Mouse (Mus musculus): Measurements from ENCODE around the gene Cd4.
"Not testable (repeated sequence)": the region's sequence is repeated elsewhere in the genome, so short reads cannot be mapped to it uniquely, and the experiment has no call there.

Gene Cd4

GRCm38 (mm10) chr6:124840241-124841167, 47.5 kb downstream of the Cd4 start, which contains the start of gene Gnb3:
Gene Gnb3 (minus strand): TSS chr6:124840275.
- DNase-seq, result peak; percentile 70 to 73

DNA sequence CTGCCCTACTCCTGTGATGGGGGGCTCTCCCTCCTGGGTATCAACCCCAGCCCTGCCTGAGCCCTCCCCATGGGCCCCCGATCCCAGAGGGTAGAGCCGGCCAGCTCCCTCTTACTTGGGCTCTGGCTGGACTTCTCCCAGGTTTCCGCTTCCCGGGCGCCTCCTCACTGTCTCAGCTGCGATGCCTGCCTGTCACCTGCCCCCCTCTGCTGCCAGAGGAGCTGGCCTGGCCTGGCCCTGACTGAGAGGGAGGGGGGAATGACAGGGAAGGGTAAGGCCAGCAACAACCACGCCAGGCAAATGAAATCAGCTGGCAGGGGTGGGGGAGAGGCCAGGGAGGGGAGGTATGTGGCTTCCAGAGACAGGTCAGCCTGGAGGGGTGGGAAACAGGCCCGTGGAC, 48.2 kb downstream of the Cd4 start:
- DNase-seq, result peak; percentile 68 to 71

- DNase-seq, result no peak
Observed at GRCm38 (mm10) chr6:124836411-124836810, 51.6 kb downstream of the Cd4 start.

DNA sequence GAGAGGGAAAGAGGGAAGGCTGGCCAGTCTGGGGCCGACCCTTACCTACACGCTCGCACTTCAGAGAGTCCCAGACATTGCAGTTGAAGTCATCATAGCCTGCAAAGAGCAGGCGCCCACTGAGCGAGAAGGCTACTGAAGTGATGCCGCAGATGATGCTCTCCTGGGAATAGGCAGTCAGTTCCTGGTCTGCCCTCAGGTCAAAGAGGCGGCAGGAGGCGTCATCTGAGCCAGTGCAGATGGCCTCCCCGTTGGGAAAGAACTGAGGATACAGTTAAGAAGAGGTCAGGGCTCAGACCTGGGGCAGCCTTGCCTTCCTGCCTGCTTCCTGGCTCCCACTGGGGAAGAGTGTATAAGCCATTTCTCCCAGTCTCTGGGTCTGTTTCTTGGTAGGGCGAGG, 52.5 kb downstream of the Cd4 start:
- DNase-seq, result no peak

GRCm38 (mm10) chr6:124834512-124835081, 53.4 kb downstream of the Cd4 start:
- no peak for DNase-seq

DNA sequence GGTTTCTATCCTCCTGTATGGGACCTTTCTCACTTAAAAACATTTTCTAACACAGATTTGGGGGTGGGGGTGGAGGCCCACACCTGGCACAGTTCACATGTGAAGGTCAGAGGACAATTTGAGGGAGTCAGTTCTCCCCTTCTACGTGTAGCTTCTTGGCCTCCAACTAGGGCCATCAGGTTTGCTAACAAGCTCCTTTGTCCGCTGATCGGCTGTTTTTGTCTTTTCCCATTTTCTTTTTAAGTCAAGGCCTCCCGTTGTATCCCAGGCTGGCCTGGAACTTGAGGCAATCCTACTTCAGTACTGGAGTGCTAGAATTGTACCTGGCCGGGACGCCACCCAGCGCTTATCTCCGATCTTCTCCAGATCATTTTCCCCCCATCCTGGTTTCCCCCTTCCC, 56.4 kb downstream of the Cd4 start:
- no peak for DNase-seq

DNA sequence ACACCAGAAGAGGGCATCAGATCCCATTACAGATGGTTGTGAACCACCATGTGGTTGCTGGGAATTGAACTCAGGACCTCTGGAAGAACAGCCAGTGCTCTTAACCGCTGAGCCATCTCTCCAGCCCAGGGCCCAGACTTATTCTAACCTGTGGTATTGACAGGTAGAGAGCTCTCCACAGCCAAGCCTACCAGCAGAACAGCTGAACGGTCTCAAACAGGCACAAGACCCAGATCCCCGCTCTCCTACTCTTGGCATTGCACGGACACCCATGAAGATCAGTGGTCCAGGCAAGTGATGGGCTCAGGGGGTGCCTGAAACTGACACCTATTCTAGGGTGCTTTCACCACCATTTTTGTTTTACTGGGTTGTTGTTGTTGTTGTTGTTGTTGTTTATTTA, 56.8 kb downstream of the Cd4 start:
- DNase-seq, result not testable (repeated sequence)

DNA sequence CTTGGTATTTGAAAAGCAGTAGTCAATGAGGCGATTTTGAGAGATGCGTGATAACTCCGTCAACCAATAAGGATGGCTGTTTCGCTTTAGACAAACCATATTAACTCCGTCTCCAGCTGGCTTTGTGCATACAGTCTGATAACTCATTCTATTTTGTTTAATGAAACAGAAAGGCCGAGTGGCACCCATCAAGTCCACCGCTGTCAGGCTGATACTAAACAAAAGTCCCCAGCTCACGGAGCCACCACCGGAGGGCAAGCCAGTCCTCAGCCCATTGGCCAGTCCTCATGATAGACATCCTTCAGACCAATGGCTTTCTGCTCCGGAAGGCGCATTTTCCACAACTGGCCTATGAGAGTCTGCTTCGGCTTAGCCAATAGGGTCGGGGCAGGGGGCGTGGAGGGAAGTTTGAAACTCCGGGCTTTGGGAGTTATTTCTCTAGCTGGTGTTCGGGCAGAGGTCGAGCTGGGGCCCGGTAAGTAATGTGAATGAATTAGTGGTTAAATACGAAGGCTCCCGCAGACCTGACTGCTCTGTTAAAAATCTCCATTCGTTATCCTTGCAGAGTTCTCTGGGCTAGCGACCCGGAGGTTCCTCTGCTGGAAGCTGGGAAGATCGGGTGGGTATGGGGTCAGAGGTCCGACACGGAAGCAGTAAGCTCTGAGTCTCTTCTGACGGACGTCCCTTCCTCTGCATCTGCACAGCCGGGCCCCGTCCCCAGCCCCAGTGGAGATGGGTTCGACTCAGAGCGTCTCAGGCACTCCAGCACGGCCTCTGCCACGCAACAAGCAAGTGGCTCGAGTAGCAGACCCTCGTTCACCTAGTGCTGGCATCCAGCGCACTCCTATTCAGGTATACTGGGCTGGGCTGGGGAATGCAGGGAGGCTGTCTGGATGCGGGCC, 58.0 kb downstream of the Cd4 start:
- DNase-seq, result peak; percentile 94 to 95

DNA sequence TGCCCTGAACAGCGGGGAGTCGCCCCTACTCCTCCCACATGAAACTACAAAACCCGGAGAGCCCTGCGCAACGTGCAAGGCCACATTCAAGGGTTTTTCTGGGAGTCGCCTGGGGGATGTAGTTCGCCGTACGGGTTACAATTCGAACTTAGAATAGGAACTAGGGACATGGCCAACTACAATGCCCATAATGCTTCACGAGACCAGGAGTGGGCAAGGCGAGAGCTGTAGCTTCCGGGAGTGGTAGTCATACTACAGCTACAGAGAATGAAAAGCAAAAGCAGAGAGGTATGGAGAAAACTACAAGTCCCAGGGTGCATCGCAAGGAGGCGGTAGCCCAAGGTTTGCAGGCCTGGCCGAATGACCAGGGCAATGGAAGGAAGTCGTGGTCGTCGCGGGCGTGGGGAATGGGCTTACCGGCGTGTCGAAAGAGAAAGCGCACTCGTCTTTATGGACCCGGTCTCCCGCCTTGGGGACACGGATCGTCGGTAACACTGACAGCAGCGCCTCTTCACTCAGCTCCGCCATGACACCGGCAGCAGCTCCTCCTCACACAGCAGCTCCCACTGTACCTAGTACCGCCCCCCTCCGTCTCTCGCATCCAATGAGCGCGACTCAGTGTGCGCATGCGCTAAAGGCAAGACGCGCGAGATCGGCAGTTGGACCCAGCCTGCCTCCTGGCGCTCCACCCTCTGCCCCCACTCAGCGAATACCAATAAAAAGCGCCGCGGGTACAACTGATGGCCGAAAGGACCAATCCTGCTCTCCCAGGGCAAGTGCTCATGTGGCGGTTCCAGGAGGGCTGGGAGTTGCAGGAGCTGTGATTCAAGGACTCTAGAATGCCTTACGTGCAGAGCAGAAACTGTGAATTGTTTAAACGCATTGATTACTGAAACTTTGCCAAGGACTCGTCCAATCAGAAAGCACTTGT, 58.9 kb downstream of the Cd4 start, which contains the start of the genes Usp5 and Cdca3:
Usp5 (minus strand) TSS at position 617 of the 931 bp plus-strand sequence.
Cdca3 (plus strand) TSS at position 680 of the 931 bp plus-strand sequence.
- DNase-seq, result peak; percentile 98 to 99

DNA sequence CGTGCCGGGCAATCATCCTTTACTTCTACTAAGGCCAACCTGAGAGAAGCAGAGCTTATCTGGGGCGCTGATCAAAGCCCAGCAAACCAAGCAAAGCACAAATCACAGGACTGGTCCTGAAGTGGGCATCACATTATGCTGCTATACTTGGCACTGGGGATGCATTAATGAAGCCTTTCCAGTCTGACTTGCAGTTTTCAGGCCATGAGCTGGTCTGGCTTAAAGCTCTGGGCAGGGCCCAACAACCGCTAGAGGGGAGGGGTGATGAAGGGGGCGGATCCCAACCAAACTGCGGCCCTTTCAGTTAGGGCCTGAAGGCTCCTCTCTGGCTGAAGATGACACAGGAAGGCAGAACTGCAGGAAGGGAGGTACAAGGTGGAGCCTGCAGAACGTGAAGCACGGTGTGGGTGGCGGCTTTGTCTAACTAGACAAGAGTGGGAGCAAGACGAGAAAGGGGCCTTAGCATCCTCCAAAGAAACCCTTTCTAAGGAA, 59.9 kb downstream of the Cd4 start:
- peak; percentile 57 to 61 for DNase-seq

- no peak for DNase-seq
Observed at GRCm38 (mm10) chr6:124822049-124822448, 66.0 kb downstream of the Cd4 start.

DNA sequence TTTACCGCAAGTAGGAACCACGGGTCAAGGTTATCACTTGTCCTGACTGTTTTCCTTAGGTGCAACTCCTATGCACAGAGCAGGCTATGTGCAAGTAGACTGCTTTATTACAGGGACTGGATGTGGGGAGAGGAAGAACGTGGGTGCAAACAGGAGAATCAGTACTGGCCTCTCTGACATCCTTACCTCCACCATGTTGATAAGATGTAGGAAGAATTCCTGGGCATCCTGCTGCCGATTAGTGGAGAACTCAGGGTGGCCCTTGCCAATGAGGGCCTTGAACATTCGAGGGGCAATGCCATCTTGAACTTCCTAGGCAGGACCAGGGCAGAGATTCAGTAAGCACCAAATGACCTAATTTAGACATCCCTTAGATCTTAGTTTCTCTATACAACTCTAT, 67.1 kb downstream of the Cd4 start:
- no peak for DNase-seq

GRCm38 (mm10) chr6:124817971-124818370, 70.0 kb downstream of the Cd4 start:
- DNase-seq, result peak in 1 of 2 experiments; percentile 0

GRCm38 (mm10) chr6:124817563-124817962, 70.5 kb downstream of the Cd4 start:
- peak in 1 of 2 experiments; percentile 18 for DNase-seq

GRCm38 (mm10) chr6:124817125-124817524, 70.9 kb downstream of the Cd4 start:
- peak in 1 of 2 experiments; percentile 1 for DNase-seq

DNA sequence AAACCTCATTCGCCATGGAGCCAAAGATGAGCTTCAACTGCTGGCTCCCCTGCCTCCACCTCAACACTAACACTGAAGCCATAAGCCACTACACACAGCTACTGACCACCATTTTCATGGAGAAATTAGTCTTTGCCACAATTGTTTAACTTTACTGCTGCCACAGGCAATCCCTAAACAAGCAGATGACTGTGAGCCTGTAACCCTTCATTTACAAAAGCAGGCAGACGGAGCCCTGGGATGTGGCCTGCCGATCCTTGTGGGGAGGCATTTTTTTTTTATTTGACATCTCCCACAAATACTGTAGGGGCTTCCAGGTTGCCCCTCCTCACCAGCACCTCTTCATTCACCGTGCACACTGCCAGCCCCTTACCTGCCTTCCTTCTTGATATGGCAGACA, 71.4 kb downstream of the Cd4 start:
- DNase-seq, result peak in 1 of 2 experiments; percentile 0

DNA sequence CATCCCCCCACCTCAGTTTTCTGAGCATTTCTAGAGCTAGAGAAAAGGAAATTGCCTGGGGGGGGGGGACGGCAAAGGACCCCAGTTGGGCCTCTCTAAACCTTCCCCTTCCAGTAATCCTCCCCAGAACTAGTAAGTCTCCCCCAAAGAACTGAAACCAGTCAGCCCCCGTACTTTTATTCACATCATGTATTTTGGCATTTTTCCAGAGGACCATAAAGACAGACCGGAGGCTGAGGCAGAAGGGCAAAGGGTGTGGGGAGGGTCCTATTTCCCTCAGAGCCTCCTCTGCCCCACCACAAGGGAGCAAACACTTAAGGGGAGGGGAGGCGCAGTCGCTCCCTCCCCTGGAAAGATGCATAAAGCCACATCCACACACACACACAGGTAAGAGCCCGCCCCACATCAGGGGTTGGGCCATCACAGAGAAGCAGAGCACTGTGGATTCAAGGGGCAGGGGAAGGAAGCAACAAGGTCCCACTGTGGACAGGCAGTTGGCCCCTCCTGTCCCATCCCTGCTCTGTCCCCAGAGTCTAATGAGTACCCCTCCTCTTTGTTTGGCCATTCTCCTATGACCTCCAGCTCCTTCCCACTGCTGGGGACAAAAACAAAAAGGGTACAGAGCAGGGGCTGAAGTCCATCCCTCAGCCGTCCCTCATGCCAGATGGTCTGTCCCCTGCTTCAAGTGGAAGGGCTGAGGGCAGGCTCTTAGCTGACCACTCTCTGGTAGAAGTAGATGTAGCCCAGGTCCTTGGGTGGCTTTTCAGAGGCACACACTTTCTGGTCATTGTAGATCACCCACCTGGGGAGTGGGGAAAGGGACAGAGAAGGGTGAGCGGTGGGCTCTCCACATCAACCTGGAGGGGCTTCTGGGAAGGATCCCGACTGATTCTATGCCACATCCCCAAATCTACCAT, 72.9 kb downstream of the Cd4 start:
- peak in 1 of 2 experiments; percentile 25 for DNase-seq

Measured in cerebellum, postnatal 10 days (tissue).